In the genomic region with DNA sequence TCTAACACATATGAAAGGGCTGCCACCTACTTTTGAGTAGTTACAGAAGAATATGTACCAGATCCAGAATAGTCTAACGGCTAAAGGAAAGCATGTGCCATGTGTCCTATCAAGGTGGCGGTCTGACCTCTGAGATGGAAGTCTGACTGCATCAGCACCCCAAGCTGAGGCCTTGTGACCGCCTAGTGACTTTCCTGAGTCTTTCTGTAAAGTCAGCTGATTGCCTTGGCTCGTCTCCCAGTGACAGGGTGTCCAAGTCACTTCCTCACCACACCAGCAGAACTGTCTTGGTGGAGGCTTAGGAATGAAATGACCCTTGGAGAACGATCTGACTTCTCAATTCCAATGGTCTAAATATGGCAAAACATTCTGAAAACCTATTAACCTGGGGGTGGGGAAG, we compare ENCODE assay signal across 11 mouse cellular contexts.
A peak's percentile ranks its signal among the peaks of the same experiment; 100 is the strongest.
DNase-seq lines count a peak whose midpoint lies in the region; ATAC-seq and TF ChIP-seq lines count a peak whose summit lies in the region.
"Had no signal": no experiment of that assay in that cellular context is flagged by ENCODE, and none has a peak within 500 bp of the region (broad histone marks: within the 10 kb centered on the region; RNA-seq: fewer than 3 reads in every experiment).

No protein-coding gene starts in this region.

- DNase-seq in cerebellum, adult 11-12 months = peak; percentile 2
- no peak for DNase-seq in cerebellum, adult 2 months
- DNase-seq in liver = no peak
- DNase-seq in heart, postnatal 36 days = peak; percentile 57 to 69
- peak; percentile 60 for DNase-seq in skeletal muscle tissue, adult 2 months (ENCODE audit: low read depth, low spot score)
- DNase-seq in midbrain, postnatal 0 days (ENCODE audit: low spot score) = no peak
- no peak for DNase-seq in retina, postnatal 1 day
- DNase-seq: cerebellum, adult 9-10 months had no signal

- H3K27ac ChIP-seq in cerebellum, adult 2 months (ENCODE audit: insufficient read depth, low read length) = no peak overlapping the region
- H3K27ac ChIP-seq in liver, embryonic 16.5 days (ENCODE audit: low read length) = no peak overlapping the region
- no peak overlapping the region for H3K27ac ChIP-seq in midbrain, postnatal 0 days (ENCODE audit: low read depth, low read length)
- H3K27ac ChIP-seq: hindbrain, embryonic 10.5 days; limb, embryonic 12.5 days had no signal

- 0 out of 2 replicates have a peak, but pooled peaks have one; percentile 21 for ATAC-seq in liver, embryonic 16.5 days (ENCODE audit: low read depth)
- no peak for ATAC-seq in midbrain, postnatal 0 days (ENCODE audit: low FRiP score)

- no peak for TF ChIP-seq CTCF in cerebellum, adult 2 months (IDR thresholded peaks at IDR 0.05; ENCODE audit: borderline replicate concordance, insufficient read depth, low read depth, low read length)
- TF ChIP-seq CTCF in midbrain, postnatal 0 days (IDR thresholded peaks at IDR 0.05) = no peak

- H3K9ac ChIP-seq in liver, embryonic 16.5 days (ENCODE audit: low read depth, low read length) = no peak overlapping the region
- H3K9ac ChIP-seq in midbrain, postnatal 0 days (replicated peaks; ENCODE audit: low read length, poor library complexity, severe bottlenecking) = no peak overlapping the region
- H3K9ac ChIP-seq: limb, embryonic 12.5 days had no signal

- no peaks in the 10 kb centered on the region for H3K9me3 ChIP-seq in liver, embryonic 16.5 days (replicated peaks; ENCODE audit: control insufficient read depth, low read length)
- H3K9me3 ChIP-seq in midbrain, postnatal 0 days (ENCODE audit: low read length) = no peaks in the 10 kb centered on the region
- H3K9me3 ChIP-seq: hindbrain, embryonic 10.5 days; limb, embryonic 12.5 days had no signal

- H3K4me3 ChIP-seq in cerebellum, adult 2 months (replicated peaks; ENCODE audit: insufficient read depth, low read depth, low read length) = no peak overlapping the region
- no peak overlapping the region for H3K4me3 ChIP-seq in liver, embryonic 16.5 days (ENCODE audit: low read depth, low read length)
- H3K4me3 ChIP-seq in midbrain, postnatal 0 days (ENCODE audit: low read depth, low read length) = no peak overlapping the region
- H3K4me3 ChIP-seq: hindbrain, embryonic 10.5 days; limb, embryonic 12.5 days had no signal

- no peaks in the 10 kb centered on the region for H3K36me3 ChIP-seq in liver, embryonic 16.5 days (ENCODE audit: control insufficient read depth, insufficient read depth)
- no peaks in the 10 kb centered on the region for H3K36me3 ChIP-seq in midbrain, postnatal 0 days (ENCODE audit: insufficient read depth, low read length)
- H3K36me3 ChIP-seq: limb, embryonic 12.5 days had no signal

- intact Hi-C loops in heart, postnatal 36 days (cut with DNase I) = no loop called here

- H3K27me3 ChIP-seq in cerebellum, adult 2 months (ENCODE audit: control insufficient read depth, insufficient read depth, low read length) = no peaks in the 10 kb centered on the region
- H3K27me3 ChIP-seq in liver, embryonic 16.5 days (ENCODE audit: control insufficient read depth, insufficient read depth, low read depth, low read length) = no peaks in the 10 kb centered on the region
- no peaks in the 10 kb centered on the region for H3K27me3 ChIP-seq in midbrain, postnatal 0 days (ENCODE audit: insufficient read depth, low read length)
- H3K27me3 ChIP-seq: limb, embryonic 12.5 days had no signal

- TF ChIP-seq POLR2A in cerebellum, adult 2 months (IDR thresholded peaks at IDR 0.05; ENCODE audit: borderline replicate concordance, insufficient read depth, low read length) = no peak

- no peak overlapping the region for H3K4me2 ChIP-seq in liver, embryonic 16.5 days (ENCODE audit: low read depth, low read length)
- H3K4me2 ChIP-seq in midbrain, postnatal 0 days (ENCODE audit: low read depth, low read length, poor library complexity, severe bottlenecking) = no peak overlapping the region
- H3K4me2 ChIP-seq: limb, embryonic 12.5 days had no signal

- 76% methylated on average over 5 of the region's 5 CpGs for WGBS in cerebellum, adult 2 months
- 68% methylated on average over 5 of the region's 5 CpGs for WGBS in liver, embryonic 16.5 days (ENCODE audit: insufficient replicate concordance)
- 90% methylated on average over 5 of the region's 5 CpGs for WGBS in midbrain, postnatal 0 days

- H3K4me1 ChIP-seq in cerebellum, adult 2 months (ENCODE audit: control insufficient read depth, insufficient read depth, low read length) = no peaks in the 10 kb centered on the region
- H3K4me1 ChIP-seq in liver, embryonic 16.5 days (ENCODE audit: control insufficient read depth, low read depth, low read length) = no peaks in the 10 kb centered on the region
- H3K4me1 ChIP-seq in midbrain, postnatal 0 days (ENCODE audit: insufficient read depth, low read length) = no peaks in the 10 kb centered on the region
- H3K4me1 ChIP-seq: hindbrain, embryonic 10.5 days had no signal

Comparison
In these comparisons a context has a peak if more than half of its experiments do, and no peak if none do; other contexts are left out.
1. DNase-seq: peak in cerebellum, adult 11-12 months (single experiment), heart, postnatal 36 days (2 of 2) and skeletal muscle tissue, adult 2 months (single experiment); none in cerebellum, adult 2 months (0 of 2), liver (single experiment), midbrain, postnatal 0 days (single experiment) and retina, postnatal 1 day (single experiment).